Mouse (Mus musculus) CH12.LX (cell line): ENCODE measurements at regions not wholly inside any gene's neighbourhood (a gene's known extent, or its start where the extent isn't known, plus 50 kb on each side); places are given as distances from the start of the nearest gene placed in this dataset.

Experiments
- DNase-seq: peaks from one replicate; pipeline ENCODE4 v3.0.0-alpha.2; 2013; ENCODE audit errors: extremely low read depth
- H3K27ac ChIP-seq: 2 replicates; pipeline ENCODE4 v1.5.1; 2012; ENCODE audit warnings: low read depth, mild to moderate bottlenecking, control low read depth, moderate library complexity; ENCODE audit not compliant: insufficient read depth
- H3K27me3 ChIP-seq: replicated peaks from 2 replicates; pipeline ENCODE3; 2012; ENCODE audit warnings: inconsistent platforms
- H3K36me3 ChIP-seq, 2 experiments: replicated peaks in 1 of 2; 2 replicates each; pipeline versions ENCODE3 to v1.6.1; 2012; ENCODE audit warnings: inconsistent platforms in 1 of 2, low read length in 1 of 2, mild to moderate bottlenecking in 1 of 2, mixed read lengths in 1 of 2, moderate library complexity in 1 of 2; ENCODE audit not compliant: control insufficient read depth in 1 of 2, insufficient read depth in 1 of 2
- H3K4me1 ChIP-seq, 2 experiments: 2 replicates each; pipeline ENCODE4 v1.6.1; 2012; ENCODE audit warnings: inconsistent platforms in 1 of 2, moderate library complexity in 1 of 2; ENCODE audit not compliant: insufficient read depth in 2 of 2, control insufficient read depth in 1 of 2
- H3K4me2 ChIP-seq: 2 replicates; pipeline ENCODE4 v1.6.1; 2012; ENCODE audit warnings: low read depth, mild to moderate bottlenecking, control low read depth; ENCODE audit not compliant: poor library complexity, insufficient read depth, severe bottlenecking
- H3K4me3 ChIP-seq, 3 experiments: fragments of 150-350 bp in 1 of 3; sonication (generic) in 1 of 3; replicated peaks in 1 of 3; 2 replicates each; pipeline versions ENCODE3 to v1.5.1; 2011 to 2012; ENCODE audit warnings: low read depth in 2 of 3, low read length in 2 of 3, mild to moderate bottlenecking in 2 of 3, moderate library complexity in 2 of 3, control low read depth in 1 of 3, improper control_type of control experiment in 1 of 3, inconsistent platforms in 1 of 3, mixed read lengths in 1 of 3; ENCODE audit not compliant: poor library complexity in 1 of 3
- H3K79me2 ChIP-seq: replicated peaks from 2 replicates; pipeline ENCODE4 v1.6.1; 2012; ENCODE audit warnings: mild to moderate bottlenecking, moderate library complexity; ENCODE audit not compliant: control insufficient read depth, poor library complexity, insufficient read depth, severe bottlenecking; ENCODE audit errors: extremely low read depth
- H3K9ac ChIP-seq: 2 replicates; pipeline ENCODE4 v1.6.1; 2012; ENCODE audit warnings: low read depth, mild to moderate bottlenecking, control low read depth, moderate library complexity; ENCODE audit not compliant: insufficient read depth
- H3K9me3 ChIP-seq: replicated peaks from 2 replicates; pipeline ENCODE3; 2012; ENCODE audit warnings: low read length, inconsistent platforms, mixed read lengths
- CHD1 ChIP-seq: IDR thresholded peaks from 2 replicates; pipeline ENCODE4 v1.6.1; 2012; ENCODE audit warnings: low read depth, low read length, improper control_type of control experiment, inconsistent platforms
- CHD2 ChIP-seq: IDR thresholded peaks from 2 replicates; pipeline ENCODE4 v1.6.1; 2011; ENCODE audit warnings: low read length, improper control_type of control experiment
- EP300 ChIP-seq: IDR thresholded peaks from 2 replicates; pipeline ENCODE4 v1.6.1; 2011; ENCODE audit warnings: low read length, improper control_type of control experiment
- MAZ ChIP-seq: IDR thresholded peaks from 2 replicates; pipeline ENCODE4 v1.6.1; 2012; ENCODE audit warnings: low read depth, mild to moderate bottlenecking, inconsistent platforms, low read length, improper control_type of control experiment, moderate library complexity
- MXI1 ChIP-seq: IDR thresholded peaks from 2 replicates; pipeline ENCODE4 v1.6.1; 2011; ENCODE audit warnings: mild to moderate bottlenecking, low read depth, low read length, improper control_type of control experiment
- MYC ChIP-seq: IDR thresholded peaks from 2 replicates; pipeline ENCODE4 v1.6.1; 2011; ENCODE audit warnings: low read depth, mild to moderate bottlenecking, improper control_type of control experiment, low read length
- NELFE ChIP-seq: IDR thresholded peaks from 2 replicates; pipeline ENCODE4 v1.6.1; 2011; ENCODE audit warnings: low read depth, low read length, improper control_type of control experiment
- NRF1 ChIP-seq: IDR thresholded peaks from 2 replicates; pipeline ENCODE4 v1.6.1; 2014; ENCODE audit warnings: low read depth, mild to moderate bottlenecking, inconsistent platforms, low read length, improper control_type of control experiment, moderate library complexity
- PAX5 ChIP-seq: IDR thresholded peaks from 2 replicates; pipeline ENCODE4 v1.6.1; 2012; ENCODE audit warnings: low read length, inconsistent platforms, mixed read lengths
- POLR2A ChIP-seq: IDR thresholded peaks from 2 replicates; pipeline ENCODE4 v1.6.1; 2011; ENCODE audit warnings: low read depth, mild to moderate bottlenecking, improper control_type of control experiment, low read length
- RAD21 ChIP-seq: IDR thresholded peaks from 2 replicates; pipeline ENCODE4 v1.6.1; 2011; ENCODE audit warnings: low read depth, mild to moderate bottlenecking, low read length, improper control_type of control experiment, moderate library complexity
- SMC3 ChIP-seq: IDR thresholded peaks from 2 replicates; pipeline ENCODE4 v1.6.1; 2011; ENCODE audit warnings: low read depth, low read length, improper control_type of control experiment
- TCF12 ChIP-seq: IDR thresholded peaks from 2 replicates; pipeline ENCODE4 v1.6.1; 2014; ENCODE audit warnings: low read depth, mild to moderate bottlenecking, inconsistent platforms, low read length, improper control_type of control experiment
- UBTF ChIP-seq: IDR thresholded peaks from 2 replicates; pipeline ENCODE4 v1.6.1; 2012; ENCODE audit warnings: low read depth, mild to moderate bottlenecking, inconsistent platforms, low read length, improper control_type of control experiment, moderate library complexity
- USF2 ChIP-seq: conservative IDR thresholded peaks from 2 replicates; pipeline ENCODE4 v1.6.1; 2011; ENCODE audit warnings: low read depth, low read length, improper control_type of control experiment
- ZC3H11A ChIP-seq: IDR thresholded peaks from 2 replicates; pipeline ENCODE4 v1.6.1; 2012; ENCODE audit warnings: low read depth, mild to moderate bottlenecking, inconsistent platforms, low read length, improper control_type of control experiment
- ZKSCAN1 ChIP-seq: IDR thresholded peaks from 2 replicates; pipeline ENCODE4 v1.6.1; 2012; ENCODE audit warnings: low read depth, inconsistent platforms, low read length, improper control_type of control experiment, borderline replicate concordance
- ZMIZ1 ChIP-seq: IDR thresholded peaks from 2 replicates; pipeline ENCODE4 v1.6.1; 2012; ENCODE audit warnings: low read depth, mild to moderate bottlenecking, inconsistent platforms, low read length, improper control_type of control experiment
- ZNF384 ChIP-seq: IDR thresholded peaks from 2 replicates; pipeline ENCODE4 v1.6.1; 2012; ENCODE audit warnings: low read depth, low read length, improper control_type of control experiment, inconsistent platforms
- dilution Hi-C: fragments of 300-500 bp; cut with MboI; formaldehyde crosslinking; loops from 2 replicates; pipeline ENCODE4 v1.14.3; 2020; ENCODE audit warnings: low sequenced_read_pairs; ENCODE audit not compliant: extremely low pct_unique_long_range_greater_than_20kb, extremely low pct_ligation_motif_present
- in situ Hi-C: fragments of 300-500 bp; cut with MboI; formaldehyde crosslinking; loops from 3 replicates; pipeline ENCODE4 v1.14.3; 2019; ENCODE audit warnings: low sequenced_read_pairs, low pct_ligation_motif_present, low pct_unique_long_range_greater_than_20kb, mixed read lengths

GRCm38 (mm10) chr8:35996330-35997077 is 230.9 kb downstream of the Gm19410 start:
- dilution Hi-C loops (no loop called here), in situ Hi-C loops (no loop called here)
- DNase-seq = no peak
- H3K4me1 ChIP-seq = peaks cover 0 to 3% of the 10 kb centered on the region in 2 experiments; a peak in 1 of 4 replicates
- no peaks in the 10 kb centered on the region for H3K27me3 ChIP-seq
- H3K36me3 ChIP-seq = no peaks in the 10 kb centered on the region
- no peaks in the 10 kb centered on the region for H3K79me2 ChIP-seq
- H3K9ac ChIP-seq = no peak overlapping the region
- no peak for TF ChIP-seq ZC3H11A
- no peak for TF ChIP-seq ZMIZ1
- no peak for TF ChIP-seq MXI1
- no peak for TF ChIP-seq ZKSCAN1
- TF ChIP-seq SMC3 = no peak
- TF ChIP-seq NRF1 = no peak
- no peak for TF ChIP-seq PAX5
- no peak for TF ChIP-seq UBTF
- no peak for TF ChIP-seq MYC
- no peak for TF ChIP-seq EP300
- H3K9me3 ChIP-seq = peaks cover 3% of the 10 kb centered on the region
- no peak overlapping the region for H3K27ac ChIP-seq
- H3K4me3 ChIP-seq = no peak overlapping the region
- no peak overlapping the region for H3K4me2 ChIP-seq

- dilution Hi-C loops (no loop called here), in situ Hi-C loops (no loop called here)
- Histone ChIP-seq H3K36me3 (no peaks in the 10 kb centered on the region), H3K9ac (no peak overlapping the region), H3K79me2 (no peaks in the 10 kb centered on the region), H3K4me2 (no peak overlapping the region), H3K9me3 (peaks cover 3% of the 10 kb centered on the region), H3K4me1 (no peaks in the 10 kb centered on the region), H3K27ac (no peak overlapping the region), H3K27me3 (no peaks in the 10 kb centered on the region), H3K4me3 (no peak overlapping the region)
- TF ChIP-seq ZNF384 = no peak
- TF ChIP-seq POLR2A = no peak
- no peak for TF ChIP-seq SMC3
- TF ChIP-seq CHD1 = no peak
- TF ChIP-seq CHD2 = no peak
- no peak for TF ChIP-seq USF2
- no peak for TF ChIP-seq NELFE
- no peak for TF ChIP-seq TCF12
- TF ChIP-seq MAZ = no peak
- TF ChIP-seq MXI1 = no peak
- no peak for TF ChIP-seq RAD21
- no peak for DNase-seq
Observed at GRCm38 (mm10) chr8:35999584-35999983, 234.0 kb downstream of the Gm19410 start.
